Mouse (Mus musculus): Measurements from ENCODE around the gene Gm26558. TPM values are rescaled to one million over a fixed set of nuclear protein-coding genes. Genes with fewer than 3 reads are reported as not detected.

Gene Gm26558
- total RNA-seq, 2 experiments from 2014 or later, result 0.46 TPM; not detected in 1

Other genes starting within 250 kb of the Gm26558 start
- not detected in 2 replicates for gene Sp5, start 187.2 kb downstream of the Gm26558 start, total RNA-seq (2014; fragmentation: Nextera tagmentation)
- gene Sp5, start 187.2 kb downstream of the Gm26558 start, total RNA-seq (2017), result not detected in 2 replicates
- not detected in 2 replicates for gene Erich2, start 153.3 kb downstream of the Gm26558 start, total RNA-seq (2014; fragmentation: Nextera tagmentation)
- gene Erich2, start 153.3 kb downstream of the Gm26558 start, total RNA-seq (2017), result not detected in 2 replicates
- gene Gad1, start 109.0 kb downstream of the Gm26558 start, total RNA-seq (2014; fragmentation: Nextera tagmentation), result not detected in 2 replicates
- not detected in 2 replicates for gene Gad1, start 109.0 kb downstream of the Gm26558 start, total RNA-seq (2017)
- gene Gorasp2, start 532 bp downstream of the Gm26558 start, total RNA-seq (2014; fragmentation: Nextera tagmentation), result 200 and 229 TPM in 2 replicates
- gene Gorasp2, start 532 bp downstream of the Gm26558 start, total RNA-seq (2017), result 80.5 and 85.8 TPM in 2 replicates
- gene Tlk1, start 163.6 kb upstream of the Gm26558 start, total RNA-seq (2014; fragmentation: Nextera tagmentation), result 43.7 and 49.3 TPM in 2 replicates
- 44.2 and 47.4 TPM in 2 replicates for gene Tlk1, start 163.6 kb upstream of the Gm26558 start, total RNA-seq (2017)